Mouse (Mus musculus) kidney, adult 2 months (tissue): Measurements from ENCODE around the gene Nthl1. TPM values are rescaled to one million over a fixed set of nuclear protein-coding genes. Genes with fewer than 3 reads are reported as not detected.
A peak's percentile ranks its signal among the peaks of the same experiment; 100 is the strongest.

Experiments used
- DNase-seq: peaks from one replicate; pipeline ENCODE4 v3.0.0; 2021
- H3K27ac ChIP-seq: fragments of 200-500 bp; 2 replicates; pipeline ENCODE4 v1.5.1; 2012; ENCODE audit warnings: low read depth, low read length, control low read depth, inconsistent platforms; ENCODE audit not compliant: insufficient read depth
- H3K27me3 ChIP-seq: fragments of 200-500 bp; replicated peaks from 2 replicates; pipeline ENCODE4 v1.6.1; 2012; ENCODE audit warnings: mild to moderate bottlenecking, moderate library complexity, low read length, inconsistent platforms; ENCODE audit not compliant: control insufficient read depth, insufficient read depth
- H3K36me3 ChIP-seq: fragments of 200-500 bp; 2 replicates; pipeline ENCODE4 v1.6.1; 2012; ENCODE audit warnings: mild to moderate bottlenecking, moderate library complexity, low read length, inconsistent platforms; ENCODE audit not compliant: control insufficient read depth, insufficient read depth
- H3K4me1 ChIP-seq: fragments of 200-500 bp; 2 replicates; pipeline ENCODE4 v1.6.1; 2011; ENCODE audit warnings: low read length; ENCODE audit not compliant: control insufficient read depth, insufficient read depth
- H3K4me3 ChIP-seq: fragments of 200-500 bp; 2 replicates; pipeline ENCODE4 v1.5.1; 2011; ENCODE audit warnings: mild to moderate bottlenecking, low read depth, low read length, control low read depth; ENCODE audit not compliant: insufficient read depth
- CTCF ChIP-seq: fragments of 200-500 bp; conservative IDR thresholded peaks from 2 replicates; pipeline ENCODE4 v1.5.1; 2011; ENCODE audit warnings: low read depth, mild to moderate bottlenecking, control low read depth, low read length, moderate library complexity, mixed read lengths; ENCODE audit not compliant: insufficient read depth, insufficient read length
- POLR2A ChIP-seq: fragments of 200-500 bp; IDR thresholded peaks from one replicate; pipeline ENCODE4 v1.6.1; 2011; ENCODE audit warnings: low read depth, low read length, control low read depth
- WGBS: fragments of 180-500 bp; shearing (Covaris S2); methylation state at CpG from one replicate; pipeline ENCODE4 v1.1.7; 2018; 5-methylcytosine and 5-hydroxymethylcytosine counted together
- polyA plus RNA-seq: library from polyadenylated mRNA; depleted of rRNA; stranded (reverse); fragments of >200 nt; gene quantifications from 2 replicates; pipeline ENCODE4 v1.2.3, GENCODE M21; 2012

The Nthl1 gene
- polyA plus RNA-seq, 1 experiment = 13.6 TPM

- DNase-seq = peak; percentile 85
- 0 out of 2 replicates have a peak, but pooled peaks cover 3% of the 10 kb centered on the region for H3K4me1 ChIP-seq
- H3K27me3 ChIP-seq = no peaks in the 10 kb centered on the region
- H3K4me3 ChIP-seq = peak overlapping the region; percentile 58
- no peak for TF ChIP-seq CTCF
- peak; percentile 60 for TF ChIP-seq POLR2A
- WGBS = 63% methylated on average over 9 of the region's 9 CpGs
- no peaks in the 10 kb centered on the region for H3K36me3 ChIP-seq
- peak overlapping the region; percentile 96 for H3K27ac ChIP-seq
Observed at GRCm38 (mm10) chr17:24644875-24645721, 12.6 kb downstream of the Nthl1 start.

- H3K4me3 ChIP-seq = peak overlapping the region; percentile 37; the same call in 1 of the 2 replicates
- WGBS = 67% methylated on average over 3 of the region's 3 CpGs
- no peaks in the 10 kb centered on the region for H3K27me3 ChIP-seq
- H3K4me1 ChIP-seq = peaks cover 6% of the 10 kb centered on the region; the same call in 1 of the 2 replicates
- TF ChIP-seq POLR2A (no peak), CTCF (no peak)
- DNase-seq = peak; percentile 88
- no peaks in the 10 kb centered on the region for H3K36me3 ChIP-seq
- peak overlapping the region; percentile 88 for H3K27ac ChIP-seq
Observed at GRCm38 (mm10) chr17:24645916-24646315, 13.4 kb downstream of the Nthl1 start.

GRCm38 (mm10) chr17:24646381-24646780 lies 13.9 kb downstream of the Nthl1 start:
- Histone ChIP-seq H3K27ac (peak overlapping the region; percentile 88), H3K4me3 (no peak overlapping the region), H3K4me1 (peaks cover 6% of the 10 kb centered on the region; the same call in 1 of the 2 replicates), H3K36me3 (no peaks in the 10 kb centered on the region), H3K27me3 (no peaks in the 10 kb centered on the region)
- 68% methylated on average over 4 of the region's 4 CpGs for WGBS
- TF ChIP-seq POLR2A (no peak), CTCF (no peak)
- peak; percentile 30 for DNase-seq

DNA sequence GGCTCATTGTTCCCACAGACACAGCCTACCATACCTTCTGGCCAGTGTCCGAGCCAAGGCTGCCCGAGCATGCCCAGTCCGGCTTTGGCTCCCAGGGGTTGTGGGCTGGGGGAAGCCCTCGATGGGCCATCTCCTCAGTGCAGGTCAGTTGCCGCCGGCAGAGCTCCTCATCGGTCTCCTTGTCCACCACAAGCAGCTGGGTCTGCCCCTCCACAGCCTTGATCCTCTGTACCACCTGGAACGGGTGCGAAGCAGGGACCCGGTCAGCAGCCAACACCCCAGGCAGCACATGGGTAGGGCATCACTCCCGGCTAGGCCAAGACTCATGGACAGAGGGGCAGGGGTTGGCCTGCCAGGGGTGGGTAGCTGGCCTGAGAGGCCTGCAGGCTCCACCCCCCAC lies 15.0 kb downstream of the Nthl1 start:
- DNase-seq = peak; percentile 34
- WGBS = 66% methylated on average over 11 of the region's 11 CpGs
- H3K4me3 ChIP-seq = peak overlapping the region; percentile 51
- H3K27me3 ChIP-seq = no peaks in the 10 kb centered on the region
- peaks cover 6% of the 10 kb centered on the region; the same call in 1 of the 2 replicates for H3K4me1 ChIP-seq
- no peaks in the 10 kb centered on the region for H3K36me3 ChIP-seq
- H3K27ac ChIP-seq = peak overlapping the region; percentile 34
- TF ChIP-seq CTCF (no peak), POLR2A (no peak)

DNA sequence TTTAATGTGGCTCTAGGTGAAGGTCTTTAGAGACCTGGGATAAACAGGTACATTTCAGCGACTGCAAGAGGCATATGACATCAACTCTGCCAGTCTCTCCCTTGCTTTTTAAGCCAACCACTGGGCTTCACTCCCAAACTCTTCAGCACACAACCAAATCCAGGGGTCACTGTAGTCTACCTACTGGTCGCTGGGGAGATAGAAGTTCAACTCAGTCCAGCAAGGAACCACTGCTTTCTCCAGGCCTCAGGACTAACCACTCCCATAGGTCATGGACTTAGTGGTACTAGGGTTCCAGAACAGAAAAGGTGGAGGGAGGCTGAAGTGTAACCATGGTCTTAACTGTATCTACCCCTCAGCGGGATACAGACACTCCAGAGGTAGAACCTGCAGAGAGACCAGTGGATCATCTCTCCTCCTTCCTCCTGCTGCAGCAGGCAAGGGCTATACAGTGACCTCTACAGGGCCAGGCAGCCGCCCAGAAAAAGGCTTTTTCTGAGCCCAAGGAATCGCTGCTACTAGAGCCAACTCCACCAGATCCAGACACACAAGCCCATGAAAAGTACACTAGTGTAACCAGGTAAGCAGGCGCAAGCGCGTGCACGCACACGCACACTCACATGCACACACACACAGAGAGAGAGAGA lies 16.4 kb downstream of the Nthl1 start:
- Histone ChIP-seq H3K4me3 (peak overlapping the region; percentile 91), H3K27ac (peak overlapping the region; percentile 91; the same call in 1 of the 2 replicates), H3K36me3 (no peaks in the 10 kb centered on the region), H3K27me3 (no peaks in the 10 kb centered on the region), H3K4me1 (peaks cover 8% of the 10 kb centered on the region; the same call in 1 of the 2 replicates)
- no peak for TF ChIP-seq CTCF
- TF ChIP-seq POLR2A = no peak
- DNase-seq = no peak
- 59% methylated on average over 10 of the region's 10 CpGs for WGBS

DNA sequence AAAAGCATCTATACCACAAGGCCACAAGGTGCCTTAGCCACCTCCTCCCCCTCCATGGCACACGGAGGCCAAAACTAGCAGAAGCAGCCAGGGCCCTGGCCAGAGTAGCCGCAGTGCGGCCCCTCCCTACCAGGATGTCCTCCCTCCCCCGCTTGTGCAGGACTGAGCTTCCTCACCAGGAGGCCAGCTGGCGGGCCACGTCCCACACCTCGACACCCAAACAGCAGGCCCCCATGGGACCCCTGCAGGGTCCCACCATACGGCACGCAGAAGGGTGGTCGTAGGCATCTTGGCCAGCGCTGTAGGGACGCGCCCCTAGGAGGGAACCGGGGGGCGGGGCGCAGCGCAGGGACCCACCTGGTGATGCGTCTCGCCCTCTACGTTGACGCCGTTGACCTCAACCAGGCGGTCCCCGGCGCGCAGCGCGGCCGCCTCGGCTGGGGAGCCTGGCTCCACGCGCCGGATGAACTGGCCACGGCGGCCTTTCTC lies 17.1 kb downstream of the Nthl1 start:
- peak; percentile 73 for DNase-seq

More for the DNA sequence above, 17.1 kb downstream of the Nthl1 start:
- 1% methylated on average over 35 of the region's 35 CpGs for WGBS
- Histone ChIP-seq H3K4me1 (peaks cover 8% of the 10 kb centered on the region; the same call in 1 of the 2 replicates), H3K36me3 (no peaks in the 10 kb centered on the region), H3K27me3 (no peaks in the 10 kb centered on the region), H3K27ac (peak overlapping the region; percentile 91), H3K4me3 (peak overlapping the region; percentile 91)
- no peak for TF ChIP-seq CTCF
- TF ChIP-seq POLR2A = no peak
